17 mouse cellular contexts compared by ENCODE assay signal in genomic region chr13:84047736-84048135, GRCm38 (mm10).
DNase-seq lines count a peak whose midpoint lies in the region; TF ChIP-seq lines count a peak whose summit lies in the region.
"Had no signal": no experiment of that assay in that cellular context is flagged by ENCODE, and none has a peak within 500 bp of the region (broad histone marks: within the 10 kb centered on the region; RNA-seq: fewer than 3 reads in every experiment).

No protein-coding gene starts in this region.

- peak overlapping the region; percentile 24; the same call in 1 of the 2 replicates for H3K27ac ChIP-seq in layer of hippocampus, adult 2 months

- DNase-seq in cerebellum, postnatal 10 days, result peak; percentile 56 to 61
- no peak for DNase-seq in cerebellum, adult 9-10 months
- peak; percentile 53 to 62 for DNase-seq in cerebellum, postnatal 14 days
- DNase-seq in cerebellum, adult 9-11 months, result no peak
- DNase-seq in cerebellum, postnatal 25 days, result peak; percentile 28 to 48
- DNase-seq in cerebellum, adult 8-10 months, result no peak
- DNase-seq in layer of hippocampus, adult 2 months (ENCODE audit: low spot score in 2 of 2), result no peak
- DNase-seq in layer of hippocampus, adult 8-10 months (ENCODE audit: low spot score in 2 of 2), result no peak
- DNase-seq: adrenal gland, adult 2 months; adrenal gland, adult 8-10 months; adrenal gland, postnatal 10 days; adrenal gland, postnatal 14 days; adrenal gland, postnatal 25 days; adrenal gland, postnatal 36 days; B cell, adult 2 months; cerebellum, adult 11 months; cerebellum, adult 11-12 months had no signal

- TF ChIP-seq CTCF in layer of hippocampus, adult 2 months (conservative IDR thresholded peaks at IDR 0.05), result no peak

- H3K4me3 ChIP-seq in layer of hippocampus, adult 2 months, result no peak overlapping the region

Comparison
In these comparisons a context has a peak if more than half of its experiments do, and no peak if none do; other contexts are left out.
1. DNase-seq: peak in cerebellum, postnatal 10 days (2 of 2), cerebellum, postnatal 14 days (2 of 2) and cerebellum, postnatal 25 days (2 of 2); none in cerebellum, adult 9-10 months (single experiment), cerebellum, adult 9-11 months (single experiment), cerebellum, adult 8-10 months (single experiment), layer of hippocampus, adult 2 months (0 of 2) and layer of hippocampus, adult 8-10 months (0 of 2).